Mouse (Mus musculus): ENCODE measurements around the gene Os9. TPM values are rescaled to one million over a fixed set of nuclear protein-coding genes. Genes with fewer than 3 reads are reported as not detected.

Os9 gene
- total and polyA plus RNA-seq, 3 experiments: 42.4 to 60.4 TPM; not detected in 1

DNA sequence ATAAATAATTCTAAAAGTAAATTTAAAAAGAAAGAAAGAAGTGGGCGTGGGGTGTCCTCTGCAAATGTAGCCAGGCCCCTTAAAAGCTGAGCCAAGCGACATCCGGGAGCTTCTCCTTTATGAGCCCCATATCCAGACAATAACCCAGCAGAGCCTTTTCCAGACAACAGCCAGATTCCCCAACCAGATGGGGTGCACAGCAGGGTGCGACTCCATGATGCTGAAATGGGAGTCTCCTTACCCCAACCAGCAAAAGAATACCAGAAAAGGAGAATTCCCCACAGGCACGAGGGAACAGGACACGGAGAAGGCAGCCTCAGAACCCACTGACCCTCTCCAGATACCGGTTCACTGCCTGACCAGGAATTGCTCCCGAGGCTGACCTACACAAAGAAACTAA lies 22.3 kb upstream of the Os9 start:
- Histone ChIP-seq H3K79me2 (ENCODE audit: control insufficient read depth, insufficient read depth, low read length, poor library complexity) (no peaks in the 10 kb centered on the region), H3K9ac (ENCODE audit: control insufficient read depth, low read depth, low read length, poor library complexity, severe bottlenecking) (no peak overlapping the region), H3K27ac (ENCODE audit: control insufficient read depth, low read depth, low read length) (no peak overlapping the region), H3K27me3 (ENCODE audit: control insufficient read depth in 1 of 2, insufficient read depth in 2 of 2, low read length in 2 of 2) (no peaks in the 10 kb centered on the region), H3K4me3 (ENCODE audit: control insufficient read depth in 1 of 2, insufficient read depth in 1 of 2, low read depth in 2 of 2, low read length in 2 of 2) (no peak overlapping the region), H3K36me3 (ENCODE audit: control insufficient read depth in 1 of 2, insufficient read depth in 2 of 2, low read length in 2 of 2) (peaks cover 0 to 9% of the 10 kb centered on the region in 2 experiments; a peak in 2 of 4 replicates), H3K4me1 (ENCODE audit: control insufficient read depth in 1 of 2, insufficient read depth in 2 of 2, low read length in 2 of 2) (peaks cover 8 to 9% of the 10 kb centered on the region in 2 experiments), H3K9me3 (replicated peaks; ENCODE audit: insufficient read depth, low read length) (no peaks in the 10 kb centered on the region)
- TF ChIP-seq ELF1 (IDR thresholded peaks at IDR 0.05; ENCODE audit: low read depth, low read length) (no peak), TCF12 (IDR thresholded peaks at IDR 0.05; ENCODE audit: low read depth, low read length) (no peak), MAFK (IDR thresholded peaks at IDR 0.05; ENCODE audit: borderline replicate concordance, low read depth, low read length) (no peak), BHLHE40 (IDR thresholded peaks at IDR 0.05; ENCODE audit: borderline replicate concordance, low read depth, low read length) (no peak), ZNF384 (IDR thresholded peaks at IDR 0.05; ENCODE audit: low read depth, low read length) (no peak), ZC3H11A (IDR thresholded peaks at IDR 0.05; ENCODE audit: low read depth, low read length) (no peak), USF2 (IDR thresholded peaks at IDR 0.05; ENCODE audit: borderline replicate concordance in 1 of 2, insufficient read depth in 1 of 2, low read depth in 1 of 2, low read length in 2 of 2) (no peak), GATA1 (IDR thresholded peaks at IDR 0.05; ENCODE audit: low read depth, low read length) (no peak), TAL1 (IDR thresholded peaks at IDR 0.05; ENCODE audit: low read length) (no peak), NRF1 (IDR thresholded peaks at IDR 0.05; ENCODE audit: insufficient read depth, low read depth, low read length, poor library complexity, severe bottlenecking) (no peak), MYC (IDR thresholded peaks at IDR 0.05; ENCODE audit: low read depth, low read length) (no peak), RAD21 (IDR thresholded peaks at IDR 0.05; ENCODE audit: low read depth, low read length) (no peak), GABPA (IDR thresholded peaks at IDR 0.05; ENCODE audit: low read depth, low read length) (no peak), ETS1 (IDR thresholded peaks at IDR 0.05; ENCODE audit: low read depth, low read length) (no peak), RCOR1 (IDR thresholded peaks at IDR 0.05; ENCODE audit: low read depth, low read length) (no peak), NELFE (IDR thresholded peaks at IDR 0.05; ENCODE audit: low read depth, low read length) (no peak)
- DNase-seq (ENCODE audit: low read depth, low spot score): no peak

DNA sequence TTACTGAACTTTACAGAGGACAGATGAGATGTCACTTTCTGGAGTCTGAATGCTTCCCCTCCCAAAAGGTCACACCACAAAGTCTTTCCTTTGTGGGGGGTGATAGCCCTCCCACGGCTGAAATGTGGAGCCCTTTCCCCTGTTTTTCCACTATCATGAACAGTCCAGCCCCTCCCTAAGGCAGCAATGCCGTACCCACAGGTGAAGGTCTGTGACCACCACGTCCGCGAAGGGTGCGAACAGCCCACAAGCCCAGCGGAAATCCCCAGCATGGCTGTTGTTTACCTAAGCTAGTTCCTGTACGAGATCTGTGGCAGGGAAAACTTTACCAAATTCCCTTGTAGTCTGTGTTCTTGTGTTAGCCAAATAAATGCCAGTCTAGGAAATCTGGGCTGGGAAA lies 20.6 kb upstream of the Os9 start:
- H3K9ac ChIP-seq (ENCODE audit: control insufficient read depth, low read depth, low read length, poor library complexity, severe bottlenecking): no peak overlapping the region
- DNase-seq (ENCODE audit: low read depth, low spot score): no peak
- H3K4me3 ChIP-seq (ENCODE audit: control insufficient read depth in 1 of 2, insufficient read depth in 1 of 2, low read depth in 2 of 2, low read length in 2 of 2): no peak overlapping the region
- TF ChIP-seq MAZ (IDR thresholded peaks at IDR 0.05; ENCODE audit: low read depth, low read length) (no peak), EP300 (IDR thresholded peaks at IDR 0.05; ENCODE audit: low read depth in 1 of 2, low read length in 2 of 2) (no peak), USF1 (IDR thresholded peaks at IDR 0.05; ENCODE audit: low read depth, low read length) (no peak), TCF12 (IDR thresholded peaks at IDR 0.05; ENCODE audit: low read depth, low read length) (no peak), KAT2A (conservative IDR thresholded peaks at IDR 0.05; ENCODE audit: low read depth, low read length) (no peak), MAX (IDR thresholded peaks at IDR 0.05; ENCODE audit: low read length) (no peak), SIN3A (IDR thresholded peaks at IDR 0.05; ENCODE audit: low read length) (no peak), RAD21 (IDR thresholded peaks at IDR 0.05; ENCODE audit: low read depth, low read length) (no peak), TAL1 (IDR thresholded peaks at IDR 0.05; ENCODE audit: low read length) (no peak), POLR2AphosphoS2 (IDR thresholded peaks at IDR 0.05; ENCODE audit: low read length) (no peak), GABPA (IDR thresholded peaks at IDR 0.05; ENCODE audit: low read depth, low read length) (no peak), ZMIZ1 (IDR thresholded peaks at IDR 0.05; ENCODE audit: low read depth, low read length) (no peak), CHD2 (IDR thresholded peaks at IDR 0.05; ENCODE audit: low read length) (no peak), MEF2A (IDR thresholded peaks at IDR 0.05; ENCODE audit: extremely low read depth, insufficient replicate concordance, low read depth, low read length, poor library complexity, severe bottlenecking) (no peak), E2F4 (IDR thresholded peaks at IDR 0.05; ENCODE audit: borderline replicate concordance, low read depth, low read length) (no peak), CHD1 (IDR thresholded peaks at IDR 0.05; ENCODE audit: low read depth, low read length) (no peak), NELFE (IDR thresholded peaks at IDR 0.05; ENCODE audit: low read depth, low read length) (no peak), POLR2AphosphoS5 (IDR thresholded peaks at IDR 0.05; ENCODE audit: borderline replicate concordance, low read depth, low read length) (no peak), GATA1 (IDR thresholded peaks at IDR 0.05; ENCODE audit: low read depth, low read length) (no peak), NRF1 (IDR thresholded peaks at IDR 0.05; ENCODE audit: insufficient read depth, low read depth, low read length, poor library complexity, severe bottlenecking) (no peak)
- no peaks in the 10 kb centered on the region for H3K79me2 ChIP-seq (ENCODE audit: control insufficient read depth, insufficient read depth, low read length, poor library complexity)
- no peaks in the 10 kb centered on the region for H3K27me3 ChIP-seq (ENCODE audit: control insufficient read depth in 1 of 2, insufficient read depth in 2 of 2, low read length in 2 of 2)
- H3K4me1 ChIP-seq (ENCODE audit: control insufficient read depth in 1 of 2, insufficient read depth in 2 of 2, low read length in 2 of 2): peaks cover 21 to 27% of the 10 kb centered on the region in 2 experiments
- no peaks in the 10 kb centered on the region for H3K9me3 ChIP-seq (replicated peaks; ENCODE audit: insufficient read depth, low read length)
- peaks cover 0 to 25% of the 10 kb centered on the region in 2 experiments; a peak in 2 of 4 replicates for H3K36me3 ChIP-seq (ENCODE audit: control insufficient read depth in 1 of 2, insufficient read depth in 2 of 2, low read length in 2 of 2)
- H3K27ac ChIP-seq (ENCODE audit: control insufficient read depth, low read depth, low read length): no peak overlapping the region

Data from MEL (cell line).